Mouse (Mus musculus) liver, embryonic 13.5 days (tissue): ENCODE results near the gene Arhgef39. TPM values are rescaled to one million over a fixed set of nuclear protein-coding genes. Genes with fewer than 3 reads are reported as not detected.

Experiments
- ATAC-seq: fragments of 200-750 bp; cut with Nextera tagmentation; 2 replicates; pipeline ENCODE4 v1.8.0; 2017; ENCODE audit warnings: low read depth, mild to moderate bottlenecking, moderate number of reproducible peaks, moderate library complexity
- DNase-seq: peaks from one replicate; pipeline ENCODE4 v3.0.0; 2022
- H3K27ac ChIP-seq: fragments of 300-500 bp; sonication (generic); 2 replicates; pipeline ENCODE4 v1.5.1; 2015; ENCODE audit warnings: moderate library complexity, mild to moderate bottlenecking, inconsistent platforms
- H3K27me3 ChIP-seq: fragments of 300-500 bp; sonication (generic); 2 replicates; pipeline ENCODE4 v1.6.1; 2015; ENCODE audit warnings: mild to moderate bottlenecking, inconsistent platforms
- H3K36me3 ChIP-seq: fragments of 300-500 bp; sonication (generic); 2 replicates; pipeline ENCODE4 v1.6.1; 2015; ENCODE audit warnings: mild to moderate bottlenecking, inconsistent platforms
- H3K4me1 ChIP-seq: fragments of 300-500 bp; sonication (generic); replicated peaks from 2 replicates; pipeline ENCODE4 v1.6.1; 2015; ENCODE audit warnings: inconsistent platforms
- H3K4me2 ChIP-seq: fragments of 300-500 bp; sonication (generic); 2 replicates; pipeline ENCODE4 v1.6.1; 2015; ENCODE audit warnings: inconsistent platforms, mild to moderate bottlenecking, moderate library complexity
- H3K4me3 ChIP-seq: fragments of 300-500 bp; sonication (generic); replicated peaks from 2 replicates; pipeline ENCODE4 v1.5.1; 2015; ENCODE audit warnings: mild to moderate bottlenecking, inconsistent platforms
- H3K9ac ChIP-seq: fragments of 300-500 bp; sonication (generic); 2 replicates; pipeline ENCODE4 v1.6.1; 2015; ENCODE audit warnings: mild to moderate bottlenecking, inconsistent platforms
- H3K9me3 ChIP-seq: fragments of 300-500 bp; sonication (generic); replicated peaks from 2 replicates; pipeline ENCODE4 v1.6.1; 2016; ENCODE audit warnings: inconsistent platforms
- WGBS: fragments of 180-500 bp; shearing (Covaris S2); methylation state at CpG from one replicate; pipeline ENCODE4 v1.1.7; 2015; ENCODE audit not compliant: insufficient replicate concordance; 5-methylcytosine and 5-hydroxymethylcytosine counted together
- polyA plus RNA-seq: library from polyadenylated mRNA; unstranded; fragments of >200 nt; fragmentation: Nextera tagmentation; extraction: Ambion mirVana; gene quantifications from 2 replicates; pipeline ENCODE4 v1.2.1, GENCODE M21; 2015

Arhgef39 gene
- polyA plus RNA-seq, 1 experiment from 2014 or later: 29.4 TPM

GRCm38 (mm10) chr4:43527880-43528279 lies 28.4 kb upstream of the Arhgef39 start:
- no peak for DNase-seq
- Histone ChIP-seq H3K4me3 (no peak overlapping the region), H3K4me2 (no peak overlapping the region), H3K27ac (no peak overlapping the region), H3K9ac (no peak overlapping the region), H3K4me1 (peaks cover 28% of the 10 kb centered on the region), H3K9me3 (no peaks in the 10 kb centered on the region), H3K36me3 (peaks cover 25% of the 10 kb centered on the region), H3K27me3 (peaks cover 49% of the 10 kb centered on the region)
- no peak for ATAC-seq
- WGBS: 60% methylated on average over 5 of the region's 5 CpGs

GRCm38 (mm10) chr4:43519956-43520355 lies 20.5 kb upstream of the Arhgef39 start:
- ATAC-seq: no peak
- H3K27me3 ChIP-seq: peaks cover 62% of the 10 kb centered on the region

GRCm38 (mm10) chr4:43519551-43519950 lies 20.1 kb upstream of the Arhgef39 start:
- no peak for DNase-seq
- peak overlapping the region; percentile 31 for H3K4me2 ChIP-seq
- H3K4me1 ChIP-seq: peaks cover 42% of the 10 kb centered on the region
- H3K27me3 ChIP-seq: peaks cover 58% of the 10 kb centered on the region
- H3K9me3 ChIP-seq: no peaks in the 10 kb centered on the region
- no peak for ATAC-seq
- H3K4me3 ChIP-seq: no peak overlapping the region
- no peaks in the 10 kb centered on the region for H3K36me3 ChIP-seq
- no peak overlapping the region for H3K9ac ChIP-seq
- no peak overlapping the region for H3K27ac ChIP-seq
- WGBS: 49% methylated on average over 10 of the region's 10 CpGs

More at GRCm38 (mm10) chr4:43519956-43520355, 20.5 kb upstream of the Arhgef39 start:
- Histone ChIP-seq H3K4me3 (no peak overlapping the region), H3K36me3 (no peaks in the 10 kb centered on the region), H3K27ac (no peak overlapping the region), H3K4me1 (peaks cover 42% of the 10 kb centered on the region), H3K9ac (no peak overlapping the region), H3K4me2 (peak overlapping the region; percentile 31), H3K9me3 (no peaks in the 10 kb centered on the region)
- 20% methylated on average over 6 of the region's 6 CpGs for WGBS
- DNase-seq: peak; percentile 61

- no peak overlapping the region for H3K4me3 ChIP-seq
- no peak overlapping the region for H3K9ac ChIP-seq
- no peak overlapping the region for H3K27ac ChIP-seq
- WGBS: 52% methylated on average over 11 of the region's 11 CpGs
- no peak for ATAC-seq
- H3K9me3 ChIP-seq: no peaks in the 10 kb centered on the region
- DNase-seq: no peak
- H3K4me2 ChIP-seq: no peak overlapping the region
- peaks cover 25% of the 10 kb centered on the region for H3K4me1 ChIP-seq
- peaks cover 26% of the 10 kb centered on the region for H3K27me3 ChIP-seq
- H3K36me3 ChIP-seq: no peaks in the 10 kb centered on the region
Measured at GRCm38 (mm10) chr4:43515764-43516708, 16.5 kb upstream of the Arhgef39 start.

GRCm38 (mm10) chr4:43513791-43514190 lies 14.3 kb upstream of the Arhgef39 start:
- H3K9ac ChIP-seq: no peak overlapping the region
- H3K36me3 ChIP-seq: no peaks in the 10 kb centered on the region
- 70% methylated on average over 4 of the region's 4 CpGs for WGBS
- no peak overlapping the region for H3K27ac ChIP-seq
- H3K4me1 ChIP-seq: peaks cover 18% of the 10 kb centered on the region
- H3K4me3 ChIP-seq: no peak overlapping the region
- H3K9me3 ChIP-seq: no peaks in the 10 kb centered on the region
- 0 out of 2 replicates have a peak, but pooled peaks cover 6% of the 10 kb centered on the region for H3K27me3 ChIP-seq
- ATAC-seq (no peak), DNase-seq (no peak)
- no peak overlapping the region for H3K4me2 ChIP-seq

- no peaks in the 10 kb centered on the region for H3K9me3 ChIP-seq
- peaks cover 22% of the 10 kb centered on the region for H3K4me1 ChIP-seq
- no peak overlapping the region for H3K4me2 ChIP-seq
- H3K4me3 ChIP-seq: no peak overlapping the region
- 0 out of 2 replicates have a peak, but pooled peaks cover 4% of the 10 kb centered on the region for H3K27me3 ChIP-seq
- no peaks in the 10 kb centered on the region for H3K36me3 ChIP-seq
- DNase-seq (no peak), ATAC-seq (no peak)
- no peak overlapping the region for H3K9ac ChIP-seq
- H3K27ac ChIP-seq: no peak overlapping the region
- 68% methylated on average over 4 of the region's 4 CpGs for WGBS
Measured at GRCm38 (mm10) chr4:43513300-43513699, 13.8 kb upstream of the Arhgef39 start.

GRCm38 (mm10) chr4:43512653-43513052 lies 13.2 kb upstream of the Arhgef39 start:
- 63% methylated on average over 7 of the region's 7 CpGs for WGBS

GRCm38 (mm10) chr4:43511675-43512454 lies 12.4 kb upstream of the Arhgef39 start:
- H3K36me3 ChIP-seq: no peaks in the 10 kb centered on the region
- no peak overlapping the region for H3K4me2 ChIP-seq
- no peak for DNase-seq
- H3K9me3 ChIP-seq: no peaks in the 10 kb centered on the region
- 65% methylated on average over 19 of the region's 19 CpGs for WGBS
- no peak overlapping the region for H3K27ac ChIP-seq
- no peak overlapping the region for H3K9ac ChIP-seq
- H3K4me1 ChIP-seq: peaks cover 32% of the 10 kb centered on the region
- H3K4me3 ChIP-seq: no peak overlapping the region
- no peak for ATAC-seq
- H3K27me3 ChIP-seq: peaks cover 13% of the 10 kb centered on the region; the same call in 1 of the 2 replicates

More at GRCm38 (mm10) chr4:43512653-43513052, 13.2 kb upstream of the Arhgef39 start:
- Histone ChIP-seq H3K4me2 (no peak overlapping the region), H3K27ac (no peak overlapping the region), H3K9ac (no peak overlapping the region), H3K36me3 (no peaks in the 10 kb centered on the region), H3K9me3 (no peaks in the 10 kb centered on the region), H3K4me3 (no peak overlapping the region), H3K4me1 (peaks cover 28% of the 10 kb centered on the region), H3K27me3 (peaks cover 6% of the 10 kb centered on the region; the same call in 1 of the 2 replicates)
- DNase-seq (no peak), ATAC-seq (no peak)

- H3K4me1 ChIP-seq: peaks cover 27% of the 10 kb centered on the region
- no peaks in the 10 kb centered on the region for H3K9me3 ChIP-seq
- H3K9ac ChIP-seq: peak overlapping the region; percentile 67; the same call in 1 of the 2 replicates
- ATAC-seq: no peak
- H3K4me3 ChIP-seq: peak overlapping the region; percentile 61
- H3K27me3 ChIP-seq: peaks cover 16% of the 10 kb centered on the region; the same call in 1 of the 2 replicates
- WGBS: 23% methylated on average over 9 of the region's 9 CpGs
- no peak overlapping the region for H3K27ac ChIP-seq
- no peak for DNase-seq
- no peaks in the 10 kb centered on the region for H3K36me3 ChIP-seq
- H3K4me2 ChIP-seq: peak overlapping the region; percentile 77
Measured at GRCm38 (mm10) chr4:43509109-43509508, 9.6 kb upstream of the Arhgef39 start.

GRCm38 (mm10) chr4:43508666-43508997 lies 9.1 kb upstream of the Arhgef39 start:
- H3K27ac ChIP-seq: no peak overlapping the region
- peaks cover 32% of the 10 kb centered on the region for H3K4me1 ChIP-seq
- DNase-seq (peak; percentile 61), ATAC-seq (peak; percentile 77)
- H3K36me3 ChIP-seq: no peaks in the 10 kb centered on the region
- H3K4me3 ChIP-seq: peak overlapping the region; percentile 61
- 1% methylated on average over 13 of the region's 13 CpGs for WGBS
- H3K9ac ChIP-seq: peak overlapping the region; percentile 67
- no peaks in the 10 kb centered on the region for H3K9me3 ChIP-seq
- H3K4me2 ChIP-seq: peak overlapping the region; percentile 77
- H3K27me3 ChIP-seq: peaks cover 16% of the 10 kb centered on the region; the same call in 1 of the 2 replicates
